Mouse (Mus musculus) bone marrow macrophage, adult 2 months (primary cell): ENCODE results near the gene Cpt1b.

Source experiments
- CTCF ChIP-seq: IDR thresholded peaks from 2 replicates; pipeline ENCODE4 v1.5.1; 2012; ENCODE audit warnings: low read depth, mild to moderate bottlenecking, low read length, moderate library complexity
- POLR2A ChIP-seq: IDR thresholded peaks from 2 replicates; pipeline ENCODE4 v1.6.1; 2012; ENCODE audit warnings: mild to moderate bottlenecking, low read depth, low read length, borderline replicate concordance

DNA sequence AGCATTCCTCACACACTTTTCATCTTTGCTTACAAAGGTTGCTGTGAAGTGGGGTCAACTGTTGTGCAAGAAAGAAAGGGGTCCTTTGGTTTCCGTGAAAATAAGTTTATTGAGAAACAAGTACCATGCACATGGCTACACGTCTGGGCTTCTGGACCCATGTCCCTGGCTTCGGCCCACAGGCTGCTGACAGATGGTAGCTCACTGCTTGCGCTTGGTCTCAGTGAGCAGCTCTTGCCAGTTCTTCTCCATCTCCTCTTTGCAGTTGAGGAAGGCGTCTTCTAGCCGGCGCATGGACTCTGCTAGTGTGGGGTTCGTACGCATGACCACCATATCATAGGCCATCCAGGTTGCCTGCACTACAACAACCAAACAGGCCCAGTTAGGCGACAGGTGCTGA is 35.6 kb downstream of the Cpt1b start:
- no peak for TF ChIP-seq CTCF
- TF ChIP-seq POLR2A, result no peak
